Mouse (Mus musculus): ENCODE measurements around the gene Adora1. TPM values are rescaled to one million over a fixed set of nuclear protein-coding genes. Genes with fewer than 3 reads are reported as not detected.

Adora1 gene
- polyA plus RNA-seq, 2 experiments, result 1.4 to 2.0 TPM

DNA sequence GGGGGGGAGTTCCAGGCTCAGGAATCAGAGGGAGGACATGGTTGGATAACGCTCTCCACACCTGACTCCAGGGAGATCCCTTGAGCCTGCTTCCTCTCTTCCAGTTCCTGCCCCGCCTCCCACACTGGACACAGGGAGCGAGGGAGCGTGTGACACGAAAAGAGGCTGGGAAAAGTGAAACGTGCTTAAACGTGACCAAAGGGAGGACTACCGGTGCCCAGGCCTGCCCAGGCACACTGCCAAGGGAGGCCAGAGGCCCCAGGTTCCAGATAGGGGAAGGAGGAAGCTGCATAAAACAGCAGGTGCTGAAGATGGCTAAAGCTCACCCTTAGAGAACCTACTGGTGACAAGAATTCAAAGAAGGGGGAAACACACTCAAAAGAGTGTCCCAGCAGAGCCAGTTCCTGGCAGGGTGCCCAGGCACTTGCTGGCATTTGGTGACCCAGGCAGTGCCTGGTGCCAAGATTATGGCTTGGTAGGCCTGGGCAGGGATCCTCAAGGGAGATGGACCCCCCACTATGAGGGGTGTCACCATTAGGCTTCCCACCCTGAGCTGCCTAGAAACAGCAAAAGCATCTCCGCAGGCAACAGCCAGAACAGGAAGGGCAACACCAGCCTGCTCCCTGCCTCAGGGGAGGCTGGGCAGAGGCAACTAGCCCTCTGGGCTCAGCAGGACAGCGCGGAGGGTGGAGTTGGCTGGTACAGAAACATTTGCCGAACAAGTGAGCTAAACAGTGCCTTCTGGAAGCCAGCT lies 2.3 kb downstream of the Adora1 start:
- DNase-seq (ENCODE audit: low spot score), result no peak

DNA sequence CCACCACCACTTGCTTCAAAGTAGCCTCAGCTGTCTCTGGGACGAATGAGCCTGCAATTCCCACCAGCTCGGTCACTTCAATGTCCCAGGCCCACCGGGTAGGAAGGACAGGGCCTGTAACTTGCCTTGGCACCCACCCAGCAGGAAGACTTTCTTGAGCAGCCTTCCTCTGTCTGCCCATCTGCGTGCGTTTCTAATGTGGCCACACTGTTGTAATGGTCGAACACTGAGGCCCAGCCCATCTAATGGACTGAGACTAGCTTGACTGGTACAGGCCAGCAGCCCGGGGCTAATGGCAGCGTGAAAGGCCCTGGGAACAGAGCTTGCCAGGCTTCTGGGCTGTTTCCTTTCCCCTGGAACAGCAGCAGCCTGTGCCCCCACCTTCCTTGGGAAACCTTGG lies 2.9 kb downstream of the Adora1 start:
- no peak overlapping the region for H3K9ac ChIP-seq (ENCODE audit: low read depth, low read length, severe bottlenecking)
- no peak overlapping the region for H3K4me2 ChIP-seq (replicated peaks; ENCODE audit: low read depth, low read length, severe bottlenecking)
- peaks cover 10% of the 10 kb centered on the region; the same call in 1 of the 2 replicates for H3K4me1 ChIP-seq (ENCODE audit: control insufficient read depth, insufficient read depth, low read length)
- no peak for ATAC-seq (ENCODE audit: low FRiP score, low read depth)
- no peak for TF ChIP-seq POLR2A (IDR thresholded peaks at IDR 0.05; ENCODE audit: borderline replicate concordance, extremely low read depth, insufficient read depth, insufficient read length)
- no peak overlapping the region for H3K27ac ChIP-seq (replicated peaks; ENCODE audit: low read depth, low read length)
- H3K9me3 ChIP-seq (ENCODE audit: control insufficient read depth, low read length), result no peaks in the 10 kb centered on the region
- no peak overlapping the region for H3K4me3 ChIP-seq (replicated peaks; ENCODE audit: low read length)
- H3K36me3 ChIP-seq (ENCODE audit: control insufficient read depth, insufficient read depth, low read length), result no peaks in the 10 kb centered on the region
- 73% methylated on average over 8 of the region's 8 CpGs for WGBS
- peaks cover 33% of the 10 kb centered on the region for H3K27me3 ChIP-seq (ENCODE audit: control insufficient read depth, insufficient read depth, low read length)
- DNase-seq (ENCODE audit: low spot score), result no peak

More for the DNA sequence above, 2.3 kb downstream of the Adora1 start:
- Histone ChIP-seq H3K4me3 (replicated peaks; ENCODE audit: low read length) (no peak overlapping the region), H3K4me1 (ENCODE audit: control insufficient read depth, insufficient read depth, low read length) (peaks cover 10% of the 10 kb centered on the region; the same call in 1 of the 2 replicates), H3K9ac (ENCODE audit: low read depth, low read length, severe bottlenecking) (no peak overlapping the region), H3K27me3 (ENCODE audit: control insufficient read depth, insufficient read depth, low read length) (peaks cover 33% of the 10 kb centered on the region), H3K4me2 (replicated peaks; ENCODE audit: low read depth, low read length, severe bottlenecking) (no peak overlapping the region), H3K9me3 (ENCODE audit: control insufficient read depth, low read length) (no peaks in the 10 kb centered on the region), H3K27ac (replicated peaks; ENCODE audit: low read depth, low read length) (no peak overlapping the region), H3K36me3 (ENCODE audit: control insufficient read depth, insufficient read depth, low read length) (no peaks in the 10 kb centered on the region)
- WGBS, result 44% methylated on average over 11 of the region's 12 CpGs
- no peak for ATAC-seq (ENCODE audit: low FRiP score, low read depth)
- TF ChIP-seq POLR2A (IDR thresholded peaks at IDR 0.05; ENCODE audit: borderline replicate concordance, extremely low read depth, insufficient read depth, insufficient read length), result no peak

DNA sequence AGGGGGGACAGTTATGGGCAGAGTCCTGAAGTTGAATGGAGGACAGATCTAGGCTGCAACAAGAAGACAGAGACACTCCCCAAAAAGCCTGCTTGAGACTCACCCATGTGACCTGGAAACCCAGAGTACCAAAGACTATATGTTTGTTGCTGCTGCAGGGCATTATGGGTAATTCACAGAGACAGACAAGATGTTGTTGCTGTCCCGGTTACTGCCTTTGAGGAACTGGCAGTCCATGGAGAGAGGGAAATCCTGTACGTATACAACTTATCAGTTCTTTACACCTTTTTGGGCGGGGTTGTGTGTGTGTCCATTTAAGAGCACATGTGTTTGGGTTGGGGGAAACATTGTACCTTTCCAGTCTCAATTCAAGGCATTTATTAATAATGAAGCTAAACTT lies 3.5 kb downstream of the Adora1 start:
- peaks cover 33% of the 10 kb centered on the region for H3K27me3 ChIP-seq (ENCODE audit: control insufficient read depth, insufficient read depth, low read length)
- WGBS, result 72% methylated on average over 3 of the region's 3 CpGs

DNA sequence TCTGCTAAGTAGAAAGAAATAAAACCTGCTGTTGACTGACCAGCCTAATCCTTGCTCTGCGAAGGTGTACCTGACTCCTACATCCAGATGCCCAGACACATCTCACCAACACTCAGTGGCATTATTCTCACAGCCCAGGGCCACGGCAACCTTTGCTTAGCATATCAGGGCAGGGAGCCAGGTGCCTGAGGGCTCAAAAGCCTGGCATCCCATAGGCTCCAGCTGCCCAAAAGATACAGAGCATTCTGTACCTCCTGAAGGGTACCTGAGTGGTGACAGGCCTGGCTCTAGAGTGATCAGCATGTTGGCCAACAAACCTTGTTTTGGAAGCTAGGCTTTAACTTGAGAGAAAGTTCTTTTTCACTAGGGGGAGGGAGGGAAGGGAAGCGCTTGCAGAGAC lies 4.0 kb downstream of the Adora1 start:
- Histone ChIP-seq H3K27me3 (ENCODE audit: control insufficient read depth, insufficient read depth, low read length) (peaks cover 30% of the 10 kb centered on the region), H3K4me2 (replicated peaks; ENCODE audit: low read depth, low read length, severe bottlenecking) (no peak overlapping the region), H3K9ac (ENCODE audit: low read depth, low read length, severe bottlenecking) (no peak overlapping the region), H3K9me3 (ENCODE audit: control insufficient read depth, low read length) (no peaks in the 10 kb centered on the region), H3K36me3 (ENCODE audit: control insufficient read depth, insufficient read depth, low read length) (no peaks in the 10 kb centered on the region), H3K4me3 (replicated peaks; ENCODE audit: low read length) (no peak overlapping the region), H3K4me1 (ENCODE audit: control insufficient read depth, insufficient read depth, low read length) (peaks cover 10% of the 10 kb centered on the region; the same call in 1 of the 2 replicates), H3K27ac (replicated peaks; ENCODE audit: low read depth, low read length) (no peak overlapping the region)
- no peak for TF ChIP-seq POLR2A (IDR thresholded peaks at IDR 0.05; ENCODE audit: borderline replicate concordance, extremely low read depth, insufficient read depth, insufficient read length)
- 89% methylated on average over 3 of the region's 3 CpGs for WGBS
- no peak for DNase-seq (ENCODE audit: low spot score)
- no peak for ATAC-seq (ENCODE audit: low FRiP score, low read depth)

More for the DNA sequence above, 3.5 kb downstream of the Adora1 start:
- no peak for TF ChIP-seq POLR2A (IDR thresholded peaks at IDR 0.05; ENCODE audit: borderline replicate concordance, extremely low read depth, insufficient read depth, insufficient read length)
- DNase-seq (ENCODE audit: low spot score) (no peak), ATAC-seq (ENCODE audit: low FRiP score, low read depth) (no peak)
- Histone ChIP-seq H3K9me3 (ENCODE audit: control insufficient read depth, low read length) (no peaks in the 10 kb centered on the region), H3K4me2 (replicated peaks; ENCODE audit: low read depth, low read length, severe bottlenecking) (no peak overlapping the region), H3K4me1 (ENCODE audit: control insufficient read depth, insufficient read depth, low read length) (peaks cover 10% of the 10 kb centered on the region; the same call in 1 of the 2 replicates), H3K27ac (replicated peaks; ENCODE audit: low read depth, low read length) (no peak overlapping the region), H3K4me3 (replicated peaks; ENCODE audit: low read length) (no peak overlapping the region), H3K36me3 (ENCODE audit: control insufficient read depth, insufficient read depth, low read length) (no peaks in the 10 kb centered on the region), H3K9ac (ENCODE audit: low read depth, low read length, severe bottlenecking) (no peak overlapping the region)

DNA sequence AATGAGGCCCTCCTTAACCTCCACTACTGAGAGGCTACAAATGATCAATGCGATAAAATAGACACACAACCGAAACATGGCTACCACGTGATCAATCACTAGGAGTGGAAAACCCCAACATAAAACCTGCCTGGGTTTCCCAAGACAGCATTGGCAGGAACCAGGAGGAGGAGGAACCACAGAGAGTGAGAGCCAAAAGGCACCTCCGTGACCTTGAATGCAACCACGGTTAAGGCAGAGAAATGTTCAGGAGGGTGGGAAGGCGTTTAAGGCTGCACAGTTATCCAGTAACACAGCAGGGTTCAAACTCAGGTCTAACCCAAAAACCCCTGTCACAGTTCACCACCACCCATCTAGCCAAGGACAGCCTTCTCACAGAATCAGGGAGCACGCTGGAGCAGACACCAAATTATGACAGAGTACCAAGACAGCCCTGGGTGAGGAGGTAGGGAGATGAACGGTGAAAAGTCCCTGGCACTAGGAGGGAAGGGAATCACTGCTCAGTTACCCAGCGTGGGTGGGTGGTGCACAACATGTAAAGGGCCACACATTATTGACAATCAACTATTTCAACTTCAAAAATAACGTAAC lies 4.5 kb downstream of the Adora1 start:
- no peak for TF ChIP-seq POLR2A (IDR thresholded peaks at IDR 0.05; ENCODE audit: borderline replicate concordance, extremely low read depth, insufficient read depth, insufficient read length)
- Histone ChIP-seq H3K4me3 (replicated peaks; ENCODE audit: low read length) (no peak overlapping the region), H3K27me3 (ENCODE audit: control insufficient read depth, insufficient read depth, low read length) (peaks cover 24% of the 10 kb centered on the region), H3K9ac (ENCODE audit: low read depth, low read length, severe bottlenecking) (no peak overlapping the region), H3K27ac (replicated peaks; ENCODE audit: low read depth, low read length) (no peak overlapping the region), H3K9me3 (ENCODE audit: control insufficient read depth, low read length) (no peaks in the 10 kb centered on the region), H3K4me1 (ENCODE audit: control insufficient read depth, insufficient read depth, low read length) (peaks cover 10% of the 10 kb centered on the region; the same call in 1 of the 2 replicates), H3K4me2 (replicated peaks; ENCODE audit: low read depth, low read length, severe bottlenecking) (no peak overlapping the region), H3K36me3 (ENCODE audit: control insufficient read depth, insufficient read depth, low read length) (no peaks in the 10 kb centered on the region)
- DNase-seq (ENCODE audit: low spot score) (no peak), ATAC-seq (ENCODE audit: low FRiP score, low read depth) (no peak)
- WGBS, result 79% methylated on average over 10 of the region's 10 CpGs

Measured in limb, embryonic 14.5 days (tissue).